Mouse (Mus musculus) ovary, postnatal 36 days (tissue): ENCODE data around the gene Adamts2.
A peak's percentile ranks its signal among the peaks of the same experiment; 100 is the strongest.

ENCODE experiments used
- DNase-seq: peaks from one replicate; pipeline ENCODE4 v3.0.0; 2022; ENCODE audit warnings: low spot score, mixed read lengths

The Adamts2 gene

GRCm38 (mm10) chr11:50623806-50624205 is 21.9 kb downstream of the Adamts2 start:
- no peak for DNase-seq

- DNase-seq: no peak
Observed at GRCm38 (mm10) chr11:50624239-50624638, 22.4 kb downstream of the Adamts2 start.

GRCm38 (mm10) chr11:50624720-50625119 is 22.8 kb downstream of the Adamts2 start:
- DNase-seq: peak; percentile 57

- no peak for DNase-seq
Observed at GRCm38 (mm10) chr11:50628915-50629314, 27.0 kb downstream of the Adamts2 start.

- no peak for DNase-seq
Observed at GRCm38 (mm10) chr11:50630462-50630861, 28.6 kb downstream of the Adamts2 start.

- DNase-seq: peak; percentile 73
Observed at GRCm38 (mm10) chr11:50632270-50632669, 30.4 kb downstream of the Adamts2 start.

- no peak for DNase-seq
Observed at GRCm38 (mm10) chr11:50635051-50635590, 33.2 kb downstream of the Adamts2 start.

- DNase-seq: no peak
Observed at GRCm38 (mm10) chr11:50637026-50637425, 35.1 kb downstream of the Adamts2 start.

- DNase-seq: no peak
Observed at GRCm38 (mm10) chr11:50638197-50638867, 36.4 kb downstream of the Adamts2 start.

- no peak for DNase-seq
Observed at GRCm38 (mm10) chr11:50638868-50639220, 37.0 kb downstream of the Adamts2 start.

GRCm38 (mm10) chr11:50642583-50642982 is 40.7 kb downstream of the Adamts2 start:
- DNase-seq: no peak

- DNase-seq: peak; percentile 44
Observed at GRCm38 (mm10) chr11:50646148-50646547, 44.3 kb downstream of the Adamts2 start.

GRCm38 (mm10) chr11:50648143-50648807 is 46.4 kb downstream of the Adamts2 start:
- DNase-seq: no peak

- no peak for DNase-seq
Observed at GRCm38 (mm10) chr11:50650037-50650436, 48.2 kb downstream of the Adamts2 start.

- DNase-seq: no peak
Observed at GRCm38 (mm10) chr11:50653746-50654431, 52.0 kb downstream of the Adamts2 start.

- no peak for DNase-seq
Observed at GRCm38 (mm10) chr11:50658826-50659225, 56.9 kb downstream of the Adamts2 start.

GRCm38 (mm10) chr11:50662176-50662575 is 60.3 kb downstream of the Adamts2 start:
- DNase-seq: no peak

GRCm38 (mm10) chr11:50664826-50665225 is 62.9 kb downstream of the Adamts2 start:
- DNase-seq: no peak

- peak; percentile 88 for DNase-seq
Observed at GRCm38 (mm10) chr11:50669542-50670362, 67.9 kb downstream of the Adamts2 start.

- DNase-seq: no peak
Observed at GRCm38 (mm10) chr11:50670363-50670725, 68.5 kb downstream of the Adamts2 start.

- no peak for DNase-seq
Observed at GRCm38 (mm10) chr11:50670881-50671280, 69.0 kb downstream of the Adamts2 start.

- DNase-seq: no peak
Observed at GRCm38 (mm10) chr11:50671376-50671775, 69.5 kb downstream of the Adamts2 start.
